Mouse (Mus musculus) urinary bladder, postnatal 10 days (tissue): ENCODE measurements at regions not wholly inside any gene's neighbourhood (a gene's known extent, or its start where the extent isn't known, plus 50 kb on each side); places are given as distances from the start of the nearest gene placed in this dataset.
A peak's percentile ranks its signal among the peaks of the same experiment; 100 is the strongest.

Experiments used
- DNase-seq: peaks from one replicate; pipeline ENCODE4 v3.0.0; 2022; ENCODE audit warnings: low spot score

GRCm38 (mm10) chrX:139392777-139393176, 59.3 kb downstream of the Trap1a start:
- no peak for DNase-seq

GRCm38 (mm10) chrX:139416701-139417100, 63.5 kb upstream of the D330045A20Rik start:
- peak; percentile 17 for DNase-seq

- no peak for DNase-seq
Observed at GRCm38 (mm10) chrX:139419867-139420266, 60.3 kb upstream of the D330045A20Rik start.

GRCm38 (mm10) chrX:139424307-139424706, 55.9 kb upstream of the D330045A20Rik start:
- no peak for DNase-seq
